Comparison of ENCODE assay signal across 27 mouse cellular contexts in the genomic region with DNA sequence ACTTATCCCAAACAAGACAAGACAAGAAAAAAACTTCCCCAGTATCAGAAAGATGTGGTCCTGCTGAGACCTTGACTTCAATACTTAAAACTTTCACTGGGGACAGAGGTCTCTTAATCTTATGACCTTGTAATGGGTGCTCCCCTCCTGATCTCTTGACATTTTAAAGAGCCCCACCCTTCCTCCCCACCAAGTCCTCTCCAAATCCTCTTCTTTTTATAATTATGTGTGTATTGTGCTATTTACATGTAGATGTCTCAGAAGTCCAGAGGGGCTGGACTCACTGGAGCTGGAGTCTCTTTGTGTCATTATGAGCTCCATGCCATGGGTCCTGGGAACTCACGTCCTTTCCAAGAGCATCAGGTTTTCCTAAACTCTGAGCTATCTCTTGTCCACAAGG.
"Had no signal": no experiment of that assay in that cellular context is flagged by ENCODE, and none has a peak within 500 bp of the region (broad histone marks: within the 10 kb centered on the region; RNA-seq: fewer than 3 reads in every experiment).

No protein-coding gene starts in this region.

- H3K9me3 ChIP-seq: embryonic facial prominence, embryonic 10.5 days; embryonic facial prominence, embryonic 12.5 days; embryonic facial prominence, embryonic 13.5 days; embryonic facial prominence, embryonic 15.5 days; forebrain, embryonic 10.5 days; forebrain, embryonic 12.5 days; forebrain, embryonic 13.5 days; forebrain, embryonic 15.5 days; heart, embryonic 10.5 days; heart, embryonic 12.5 days had no signal

- ATAC-seq: forebrain, embryonic 13.5 days; forebrain, embryonic 14.5 days; forebrain, embryonic 15.5 days; forebrain, embryonic 16.5 days; forebrain, postnatal 0 days had no signal

- H3K4me1 ChIP-seq: heart, embryonic 10.5 days; heart, embryonic 12.5 days had no signal

- H3K36me3 ChIP-seq: embryonic facial prominence, embryonic 10.5 days; embryonic facial prominence, embryonic 12.5 days; embryonic facial prominence, embryonic 13.5 days; embryonic facial prominence, embryonic 15.5 days; forebrain, embryonic 10.5 days; forebrain, embryonic 12.5 days; forebrain, embryonic 15.5 days; heart, embryonic 10.5 days; heart, embryonic 12.5 days had no signal

- H3K9ac ChIP-seq: embryonic facial prominence, embryonic 12.5 days; embryonic facial prominence, embryonic 13.5 days; embryonic facial prominence, embryonic 15.5 days; forebrain, embryonic 12.5 days; forebrain, embryonic 13.5 days; forebrain, embryonic 15.5 days; forebrain, postnatal 0 days; heart, embryonic 12.5 days had no signal

- H3K4me3 ChIP-seq: embryonic facial prominence, embryonic 10.5 days; embryonic facial prominence, embryonic 12.5 days; embryonic facial prominence, embryonic 13.5 days; embryonic facial prominence, embryonic 15.5 days; erythroblast, embryonic 14.5 days; forebrain, embryonic 10.5 days; forebrain, embryonic 12.5 days; forebrain, embryonic 13.5 days; forebrain, embryonic 15.5 days; gastrocnemius, adult 2 months; heart, adult 2 months; heart, embryonic 10.5 days; heart, embryonic 12.5 days had no signal

- DNase-seq: cerebellum, postnatal 10 days; cerebellum, postnatal 14 days; cerebellum, postnatal 25 days; cerebellum, postnatal 36 days; embryo, embryonic 11 days; forebrain, postnatal 0 days; gastrocnemius, adult 2 months; gastrocnemius, postnatal 10 days; gastrocnemius, postnatal 14 days; gastrocnemius, postnatal 25 days; gastrocnemius, postnatal 36 days; heart, adult 11 months; heart, adult 18-20 months; heart, adult 2 months had no signal

- H3K27ac ChIP-seq: embryonic facial prominence, embryonic 10.5 days; embryonic facial prominence, embryonic 12.5 days; embryonic facial prominence, embryonic 13.5 days; embryonic facial prominence, embryonic 15.5 days; forebrain, embryonic 10.5 days; forebrain, embryonic 12.5 days; forebrain, embryonic 13.5 days; forebrain, embryonic 15.5 days; gastrocnemius, adult 2 months; heart, adult 2 months; heart, embryonic 10.5 days had no signal
